Mouse (Mus musculus): Measurements from ENCODE around the gene Aplp2.

- no peak for TF ChIP-seq POLR2A (IDR thresholded peaks at IDR 0.05; ENCODE audit: low read depth, low read length)
- TF ChIP-seq CTCF (IDR thresholded peaks at IDR 0.05; ENCODE audit: extremely low read depth, insufficient read depth, insufficient read length, insufficient replicate concordance): no peak
These were observed 51.7 kb downstream of the Aplp2 start for GRCm38 (mm10) chr9:31159910-31160309.

Data from spleen, adult 2 months (tissue).